Mouse (Mus musculus): ENCODE results near the gene Gm8127. TPM values are rescaled to one million over a fixed set of nuclear protein-coding genes. Genes with fewer than 3 reads are reported as not detected.

Gene Gm8127
- polyA plus RNA-seq (2012; fragmentation: generic; extraction: Trizol) = not detected

DNA sequence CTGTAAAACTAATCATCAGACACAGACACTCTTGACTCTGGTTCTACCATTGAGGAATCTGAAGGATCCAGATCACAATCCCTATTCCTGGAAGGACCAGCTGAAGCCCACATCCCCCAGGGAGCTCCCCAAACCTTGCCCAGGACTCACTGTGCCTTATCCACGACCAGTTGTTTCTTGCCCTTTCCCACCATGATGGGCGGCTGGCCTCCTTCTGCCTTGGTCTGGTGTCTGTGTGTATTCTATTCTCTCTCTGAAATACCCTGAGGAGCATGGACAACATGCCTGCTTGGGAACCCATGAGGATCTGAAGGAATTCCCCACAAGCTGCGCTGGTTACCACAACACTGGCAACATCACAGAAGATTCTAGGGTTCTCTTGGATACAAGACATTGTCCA is at the start of gene Gm8127:
Gene Gm8127, minus strand, starts transcription at position 330 of the 400 bp plus-strand sequence.

DNA sequence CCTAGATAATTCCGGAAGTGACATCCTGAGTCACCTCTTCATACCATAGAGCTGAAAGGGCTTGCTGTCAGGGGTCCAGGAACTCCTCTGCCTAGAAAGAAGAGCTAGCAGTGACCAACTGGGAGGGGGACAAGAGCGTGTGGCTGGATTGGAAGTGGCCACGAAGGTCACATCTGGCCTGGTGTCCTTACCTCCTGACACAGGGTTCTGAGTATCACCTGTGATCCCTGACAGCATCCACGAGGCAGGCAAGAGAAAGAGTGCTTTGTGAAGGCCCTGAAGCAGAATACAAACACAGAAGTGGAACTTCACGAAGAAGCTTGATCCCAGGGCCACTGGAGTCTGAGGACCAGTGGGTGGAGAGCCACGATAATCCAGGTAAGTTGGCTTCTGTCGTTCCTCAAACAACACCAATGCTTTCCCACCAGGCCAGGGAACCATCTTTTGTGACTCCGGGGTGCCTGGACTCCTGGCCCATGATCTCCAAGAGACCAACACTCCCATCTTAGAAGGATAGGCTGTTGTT is 18.6 kb downstream of the Gm8127 start, which contains the start of gene Gm9732:
Gene Gm9732, plus strand, starts transcription at position 51 of the 526 bp plus-strand sequence.

DNA sequence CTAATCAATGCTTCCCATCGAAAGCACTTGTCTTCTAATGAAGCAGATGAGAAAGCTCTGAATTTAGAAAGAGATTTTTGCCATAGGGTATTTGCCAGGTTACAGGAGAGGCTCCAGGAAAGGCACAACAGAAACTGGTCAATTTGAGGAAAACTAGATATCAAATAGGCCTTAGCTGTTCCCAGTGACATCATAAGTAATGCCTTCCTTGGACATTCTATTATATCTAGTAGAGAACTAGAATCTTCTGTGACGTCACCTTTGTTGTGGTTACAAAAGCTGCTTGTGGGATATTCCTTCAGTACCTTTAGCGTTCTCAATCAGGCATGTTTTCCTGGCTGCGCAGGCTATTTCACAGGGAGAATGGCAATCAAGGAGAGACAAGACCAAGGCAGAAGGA is 35.3 kb downstream of the Gm8127 start, which contains the start of gene Gm8126:
Gene Gm8126, plus strand, starts transcription at position 301 of the 400 bp plus-strand sequence.

Other genes with a start within 250 kb of the Gm8127 start
- gene Gm8094, start 217.2 kb downstream of the Gm8127 start, polyA plus RNA-seq (2012; fragmentation: generic; extraction: Trizol) = not detected
- under 1 TPM in 1 of 2 experiments, not detected in 1; 0.05 TPM for gene Gm8104, start 193.2 kb downstream of the Gm8127 start, polyA plus RNA-seq (2012; fragmentation: generic; extraction: Trizol)
- gene Gm7233, start 114.0 kb downstream of the Gm8127 start, polyA plus RNA-seq (2012; fragmentation: generic; extraction: Trizol) = not detected
- gene Gm8122, start 58.5 kb downstream of the Gm8127 start, polyA plus RNA-seq (2012; fragmentation: generic; extraction: Trizol) = not detected
- under 1 TPM in 1 of 2 experiments, not detected in 1; 0.05 TPM for gene Gm8126, start 35.2 kb downstream of the Gm8127 start, polyA plus RNA-seq (2012; fragmentation: generic; extraction: Trizol)
- gene Gm9732, start 18.8 kb downstream of the Gm8127 start, polyA plus RNA-seq (2012; fragmentation: generic; extraction: Trizol) = under 1 TPM; 0.25 to 0.80 TPM
- gene 1700001F09Rik, start 54.0 kb upstream of the Gm8127 start, polyA plus RNA-seq (2012; fragmentation: generic; extraction: Trizol) = under 1 TPM in 1 of 2 experiments, not detected in 1; 0.07 TPM
- gene Gm8138, start 122.5 kb upstream of the Gm8127 start, polyA plus RNA-seq (2012; fragmentation: generic; extraction: Trizol) = not detected
- not detected for gene Gm5799, start 249.7 kb upstream of the Gm8127 start, polyA plus RNA-seq (2012; fragmentation: generic; extraction: Trizol)

All from C3H10T1/2 (cell line).